In the genomic region with DNA sequence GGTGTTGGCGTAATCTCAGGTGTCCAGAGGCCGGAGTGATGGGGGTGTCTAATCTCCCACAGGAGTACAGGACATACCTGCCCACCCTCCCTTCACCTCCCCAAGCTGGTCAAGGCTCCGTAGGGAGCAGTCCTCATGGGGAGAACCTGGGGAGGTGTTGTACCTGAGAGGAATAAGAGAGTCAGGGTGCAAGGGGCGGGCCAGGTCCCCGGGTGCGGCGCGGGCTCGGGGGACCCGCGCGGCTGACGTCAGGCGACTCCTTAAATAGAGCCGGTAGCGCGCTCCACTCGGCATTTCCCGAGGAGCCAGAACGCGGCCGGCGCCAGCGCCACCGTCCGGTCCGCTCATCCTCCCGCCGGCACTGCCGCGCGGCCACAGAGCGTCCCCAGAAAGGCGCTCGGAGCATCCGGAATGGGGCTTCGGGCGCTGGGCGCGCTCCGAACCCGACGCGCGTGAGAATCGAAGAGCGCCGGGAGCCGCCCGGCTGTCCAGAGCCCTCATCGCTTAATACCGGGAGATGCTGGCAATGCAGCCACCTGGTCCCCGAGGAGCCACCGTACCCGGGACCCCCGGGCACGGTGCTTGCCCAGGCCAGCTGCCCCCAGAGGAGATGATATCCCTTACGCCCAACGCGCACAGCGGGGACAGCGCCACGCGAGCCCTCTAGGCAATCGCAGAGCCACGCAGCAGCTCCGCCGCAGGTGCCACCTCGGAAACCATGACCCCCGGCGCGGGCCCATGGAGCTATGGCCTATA, we compare ENCODE assay signal across 8 mouse cellular contexts. TPM values are rescaled to one million over a fixed set of nuclear protein-coding genes. Genes with fewer than 3 reads are reported as not detected.
DNase-seq lines count a peak whose midpoint lies in the region; ATAC-seq and TF ChIP-seq lines count a peak whose summit lies in the region.

No protein-coding gene starts in this region.

- H3K9me3 ChIP-seq in embryonic facial prominence, embryonic 14.5 days (ENCODE audit: control insufficient read depth, low read length): no peaks in the 10 kb centered on the region
- H3K9me3 ChIP-seq in midbrain, embryonic 15.5 days: no peaks in the 10 kb centered on the region

- no peaks in the 10 kb centered on the region for H3K36me3 ChIP-seq in embryonic facial prominence, embryonic 14.5 days (ENCODE audit: control insufficient read depth, insufficient read depth, low read length)
- no peaks in the 10 kb centered on the region for H3K36me3 ChIP-seq in midbrain, embryonic 15.5 days (replicated peaks)

- ATAC-seq in embryonic facial prominence, embryonic 14.5 days (ENCODE audit: low read depth): 0 out of 2 replicates have a peak, but pooled peaks have one; percentile 26
- peak; percentile 80 for ATAC-seq in midbrain, embryonic 15.5 days (replicated peaks)
- no peak for ATAC-seq in erythroblast, adult 5-6 weeks (replicated peaks; ENCODE audit: low FRiP score, poor library complexity, severe bottlenecking)

- DNase-seq in cerebellum, postnatal 14 days: peak; percentile 63 to 66
- no peak for DNase-seq in cerebellum, adult 11-12 months
- peak; percentile 3 for DNase-seq in CD4-positive helper T cell, adult 2 months (ENCODE audit: low read depth, low spot score)
- DNase-seq in embryonic facial prominence, embryonic 14.5 days (ENCODE audit: low spot score): no peak
- peak; percentile 15 to 17 for DNase-seq in layer of hippocampus, adult 2 months (ENCODE audit: low spot score in 2 of 2)
- no peak for DNase-seq in lung, postnatal 25 days (ENCODE audit: low spot score)

- H3K27ac ChIP-seq in embryonic facial prominence, embryonic 14.5 days (replicated peaks; ENCODE audit: low read depth, low read length): no peak overlapping the region
- 0 out of 2 replicates have a peak overlapping the region, but pooled peaks have one; percentile 32 for H3K27ac ChIP-seq in layer of hippocampus, adult 2 months
- H3K27ac ChIP-seq in midbrain, embryonic 15.5 days: no peak overlapping the region

- peak overlapping the region; percentile 30 for H3K4me3 ChIP-seq in embryonic facial prominence, embryonic 14.5 days (ENCODE audit: low read depth, low read length)
- peak overlapping the region; percentile 53 for H3K4me3 ChIP-seq in layer of hippocampus, adult 2 months
- H3K4me3 ChIP-seq in midbrain, embryonic 15.5 days: peak overlapping the region; percentile 55

- H3K27me3 ChIP-seq in embryonic facial prominence, embryonic 14.5 days (replicated peaks; ENCODE audit: control insufficient read depth, insufficient read depth, low read length): peaks cover 45% of the 10 kb centered on the region
- H3K27me3 ChIP-seq in midbrain, embryonic 15.5 days (replicated peaks): peaks cover 37% of the 10 kb centered on the region

- no peak overlapping the region; the same call in 1 of the 2 replicates for H3K9ac ChIP-seq in embryonic facial prominence, embryonic 14.5 days (ENCODE audit: low read depth, low read length)
- H3K9ac ChIP-seq in midbrain, embryonic 15.5 days: peak overlapping the region; percentile 39

- H3K4me2 ChIP-seq in embryonic facial prominence, embryonic 14.5 days (ENCODE audit: low read depth, low read length): peak overlapping the region; percentile 49
- peak overlapping the region; percentile 76 for H3K4me2 ChIP-seq in midbrain, embryonic 15.5 days

- 2% methylated on average over 47 of the region's 72 CpGs for WGBS in embryonic facial prominence, embryonic 14.5 days
- 1% methylated on average over 72 of the region's 72 CpGs for WGBS in midbrain, embryonic 15.5 days

- no peaks in the 10 kb centered on the region; the same call in 1 of the 2 replicates for H3K4me1 ChIP-seq in embryonic facial prominence, embryonic 14.5 days (ENCODE audit: control insufficient read depth, insufficient read depth, low read length)
- H3K4me1 ChIP-seq in midbrain, embryonic 15.5 days: peaks cover 19% of the 10 kb centered on the region

- peak; percentile 36; the same call in 1 of the 2 replicates for TF ChIP-seq CTCF in layer of hippocampus, adult 2 months (conservative IDR thresholded peaks at IDR 0.05)

RNA-seq across cellular contexts. Expression of gene Hs3st2, which starts 0.5 kb away (rescaled TPM):
- polyA plus RNA-seq in embryonic facial prominence, embryonic 14.5 days (2014; fragmentation: Nextera tagmentation; extraction: Ambion mirVana): 0.77 and 1.4 TPM in 2 replicates
- 10 to 100 TPM in 1 of 2 experiments, 1 to 10 TPM in 1; 9.2 to 10.6 TPM for total RNA-seq in layer of hippocampus, adult 2 months (2021)
- 13.4 and 14.9 TPM in 2 replicates for polyA plus RNA-seq in midbrain, embryonic 15.5 days (2015; fragmentation: Nextera tagmentation; extraction: Ambion mirVana)
- total RNA-seq in erythroblast, adult 5-6 weeks (2015; ENCODE audit: low replicate concordance): not detected in 2 replicates
- not detected in 2 replicates for total RNA-seq in erythroblast, adult 5-6 weeks (2017; ENCODE audit: low replicate concordance)

Comparison
In these comparisons a context has a peak if more than half of its experiments do, and no peak if none do; other contexts are left out.
1. DNase-seq: peak in cerebellum, postnatal 14 days (2 of 2), CD4-positive helper T cell, adult 2 months (single experiment) and layer of hippocampus, adult 2 months (2 of 2); none in cerebellum, adult 11-12 months (single experiment), embryonic facial prominence, embryonic 14.5 days (single experiment) and lung, postnatal 25 days (single experiment).
2. RNA of gene Hs3st2, which starts 0.5 kb away (total RNA-seq): 9.2 to 10.6 TPM in layer of hippocampus, adult 2 months; not detected in erythroblast, adult 5-6 weeks; every median in the first group is over 10 times any median in the second.
3. Peak in every context shown above with its lines, with median percentiles within 50 percentile points of each other: H3K4me3 ChIP-seq.